Mouse (Mus musculus) midbrain, embryonic 10.5 days (tissue): ENCODE results near the gene Gm20388. TPM values are rescaled to one million over a fixed set of nuclear protein-coding genes. Genes with fewer than 3 reads are reported as not detected.

Experiments used
- DNase-seq: peaks from one replicate; pipeline ENCODE4 v3.0.0-alpha.2; 2017; ENCODE audit warnings: low spot score
- H3K27ac ChIP-seq: fragments of 300-500 bp; sonication (generic); replicated peaks from 2 replicates; pipeline ENCODE4 v1.5.1; 2016; ENCODE audit warnings: mild to moderate bottlenecking
- H3K27me3 ChIP-seq: fragments of 300-500 bp; sonication (generic); 2 replicates; pipeline ENCODE4 v1.6.1; 2016; ENCODE audit warnings: low read depth, mild to moderate bottlenecking; ENCODE audit not compliant: poor library complexity, severe bottlenecking
- H3K36me3 ChIP-seq: fragments of 300-500 bp; sonication (generic); 2 replicates; pipeline ENCODE4 v1.6.1; 2016; ENCODE audit warnings: mild to moderate bottlenecking, moderate library complexity
- H3K4me1 ChIP-seq: fragments of 300-500 bp; sonication (generic); 2 replicates; pipeline ENCODE4 v1.6.1; 2016
- H3K4me3 ChIP-seq: fragments of 300-500 bp; sonication (generic); 2 replicates; pipeline ENCODE4 v1.5.1; 2016; ENCODE audit warnings: mild to moderate bottlenecking, moderate library complexity
- H3K9me3 ChIP-seq: fragments of 300-500 bp; sonication (generic); replicated peaks from 2 replicates; pipeline ENCODE4 v1.6.1; 2016; ENCODE audit warnings: mild to moderate bottlenecking
- WGBS: fragments of 180-500 bp; shearing (Covaris S2); methylation state at CpG from one replicate; pipeline ENCODE4 v1.1.7; 2016; 5-methylcytosine and 5-hydroxymethylcytosine counted together
- polyA plus RNA-seq: library from polyadenylated mRNA; unstranded; fragments of >200 nt; fragmentation: Nextera tagmentation; extraction: Ambion mirVana; gene quantifications from 2 replicates; pipeline ENCODE4 v1.2.1, GENCODE M21; 2016

Gene Gm20388
- polyA plus RNA-seq, 1 experiment from 2014 or later, result 7.1 TPM

- H3K4me3 ChIP-seq, result no peak overlapping the region; the same call in 1 of the 2 replicates
- no peak overlapping the region for H3K27ac ChIP-seq
- WGBS, result 33% methylated on average over 5 of the region's 5 CpGs
Observed at GRCm38 (mm10) chr8:122547815-122548214, 2637.2 kb downstream of the Gm20388 start.

GRCm38 (mm10) chr8:122548331-122548730, 2637.7 kb downstream of the Gm20388 start:
- Histone ChIP-seq H3K27ac (no peak overlapping the region), H3K9me3 (no peaks in the 10 kb centered on the region)

More at GRCm38 (mm10) chr8:122547815-122548214, 2637.2 kb downstream of the Gm20388 start:
- Histone ChIP-seq H3K4me1 (peaks cover 43% of the 10 kb centered on the region), H3K9me3 (no peaks in the 10 kb centered on the region), H3K36me3 (no peaks in the 10 kb centered on the region), H3K27me3 (peaks cover 43% of the 10 kb centered on the region)
- no peak for DNase-seq

GRCm38 (mm10) chr8:122548891-122549439, 2638.3 kb downstream of the Gm20388 start:
- 92% methylated on average over 3 of the region's 3 CpGs for WGBS
- H3K4me1 ChIP-seq, result peaks cover 43% of the 10 kb centered on the region
- 0 out of 2 replicates have a peak overlapping the region, but pooled peaks have one; percentile 7 for H3K4me3 ChIP-seq
- no peak overlapping the region for H3K27ac ChIP-seq
- no peaks in the 10 kb centered on the region for H3K9me3 ChIP-seq
- no peak for DNase-seq
- H3K27me3 ChIP-seq, result peaks cover 43% of the 10 kb centered on the region
- no peaks in the 10 kb centered on the region for H3K36me3 ChIP-seq

More at GRCm38 (mm10) chr8:122548331-122548730, 2637.7 kb downstream of the Gm20388 start:
- WGBS, result 78% methylated on average over 13 of the region's 13 CpGs
- 0 out of 2 replicates have a peak overlapping the region, but pooled peaks have one; percentile 7 for H3K4me3 ChIP-seq
- H3K4me1 ChIP-seq, result peaks cover 43% of the 10 kb centered on the region
- H3K36me3 ChIP-seq, result no peaks in the 10 kb centered on the region
- peaks cover 43% of the 10 kb centered on the region for H3K27me3 ChIP-seq
- DNase-seq, result no peak

GRCm38 (mm10) chr8:122550234-122550994, 2639.8 kb downstream of the Gm20388 start:
- 4% methylated on average over 52 of the region's 52 CpGs for WGBS

GRCm38 (mm10) chr8:122550995-122551264, 2640.3 kb downstream of the Gm20388 start:
- peaks cover 43% of the 10 kb centered on the region for H3K27me3 ChIP-seq
- H3K27ac ChIP-seq, result peak overlapping the region; percentile 87
- H3K4me3 ChIP-seq, result peak overlapping the region; percentile 64
- DNase-seq, result no peak
- H3K9me3 ChIP-seq, result no peaks in the 10 kb centered on the region
- H3K36me3 ChIP-seq, result no peaks in the 10 kb centered on the region
- under 1% methylated on average over 33 of the region's 43 CpGs for WGBS
- H3K4me1 ChIP-seq, result peaks cover 43% of the 10 kb centered on the region

More at GRCm38 (mm10) chr8:122550234-122550994, 2639.8 kb downstream of the Gm20388 start:
- no peaks in the 10 kb centered on the region for H3K36me3 ChIP-seq
- peaks cover 43% of the 10 kb centered on the region for H3K27me3 ChIP-seq
- no peaks in the 10 kb centered on the region for H3K9me3 ChIP-seq
- peaks cover 43% of the 10 kb centered on the region for H3K4me1 ChIP-seq
- peak; percentile 69 for DNase-seq
- peak overlapping the region; percentile 87 for H3K27ac ChIP-seq
- peak overlapping the region; percentile 64 for H3K4me3 ChIP-seq

- peaks cover 41% of the 10 kb centered on the region for H3K4me1 ChIP-seq
- H3K27ac ChIP-seq, result peak within 1 kb of the TSS; percentile 87
- 10% methylated on average over 56 of the region's 56 CpGs for WGBS
- peak within 1 kb of the TSS; percentile 64 for H3K4me3 ChIP-seq
- H3K27me3 ChIP-seq, result peaks cover 43% of the 10 kb centered on the region
- no peaks in the 10 kb centered on the region for H3K36me3 ChIP-seq
- peak; percentile 78 for DNase-seq
- no peaks in the 10 kb centered on the region for H3K9me3 ChIP-seq
Observed at GRCm38 (mm10) chr8:122551265-122552051, 2640.8 kb downstream of the Gm20388 start, which contains the start of gene Piezo1. Gene Piezo1 (minus strand): TSS chr8:122551329.

- Histone ChIP-seq H3K27me3 (peaks cover 25% of the 10 kb centered on the region), H3K4me1 (peaks cover 42% of the 10 kb centered on the region), H3K36me3 (no peaks in the 10 kb centered on the region), H3K4me3 (no peak overlapping the region), H3K9me3 (no peaks in the 10 kb centered on the region), H3K27ac (no peak overlapping the region)
- DNase-seq, result no peak
- 90% methylated on average over 6 of the region's 6 CpGs for WGBS
Observed at GRCm38 (mm10) chr8:122554786-122555185, 2644.1 kb downstream of the Gm20388 start.

- WGBS, result 71% methylated on average over 12 of the region's 12 CpGs
- no peak overlapping the region for H3K4me3 ChIP-seq
- H3K9me3 ChIP-seq, result no peaks in the 10 kb centered on the region
- no peak for DNase-seq
- peak overlapping the region; percentile 46 for H3K27ac ChIP-seq
- H3K4me1 ChIP-seq, result peaks cover 27% of the 10 kb centered on the region
- peaks cover 10% of the 10 kb centered on the region for H3K27me3 ChIP-seq
- no peaks in the 10 kb centered on the region for H3K36me3 ChIP-seq
Observed at GRCm38 (mm10) chr8:122556030-122557009, 2645.7 kb downstream of the Gm20388 start.

GRCm38 (mm10) chr8:122557248-122558038, 2646.8 kb downstream of the Gm20388 start:
- Histone ChIP-seq H3K4me1 (peaks cover 24% of the 10 kb centered on the region), H3K4me3 (no peak overlapping the region), H3K36me3 (no peaks in the 10 kb centered on the region), H3K27ac (peak overlapping the region; percentile 65), H3K9me3 (no peaks in the 10 kb centered on the region), H3K27me3 (no peaks in the 10 kb centered on the region)
- no peak for DNase-seq
- WGBS, result 59% methylated on average over 10 of the region's 10 CpGs

GRCm38 (mm10) chr8:122558671-122559349, 2648.2 kb downstream of the Gm20388 start:
- Histone ChIP-seq H3K27ac (0 out of 2 replicates have a peak overlapping the region, but pooled peaks have one; percentile 46), H3K27me3 (no peaks in the 10 kb centered on the region), H3K4me3 (no peak overlapping the region), H3K9me3 (no peaks in the 10 kb centered on the region), H3K4me1 (peaks cover 24% of the 10 kb centered on the region), H3K36me3 (no peaks in the 10 kb centered on the region)
- WGBS, result 16% methylated on average over 12 of the region's 12 CpGs
- peak; percentile 49 for DNase-seq

- H3K27ac ChIP-seq, result no peak overlapping the region
- H3K9me3 ChIP-seq, result no peaks in the 10 kb centered on the region
- DNase-seq, result no peak
- peaks cover 3% of the 10 kb centered on the region; the same call in 1 of the 2 replicates for H3K36me3 ChIP-seq
- no peak overlapping the region for H3K4me3 ChIP-seq
- WGBS, result 85% methylated on average over 5 of the region's 5 CpGs
- H3K27me3 ChIP-seq, result no peaks in the 10 kb centered on the region
- peaks cover 24% of the 10 kb centered on the region for H3K4me1 ChIP-seq
Observed at GRCm38 (mm10) chr8:122561199-122561598, 2650.6 kb downstream of the Gm20388 start.
